Mouse (Mus musculus) MEL (cell line): ENCODE data around the gene I0C0044D17Rik.

Experiments used
- BHLHE40 ChIP-seq: IDR thresholded peaks from 2 replicates; pipeline ENCODE4 v1.6.1; 2012; ENCODE audit warnings: low read depth, mild to moderate bottlenecking, inconsistent platforms, low read length, improper control_type of control experiment, borderline replicate concordance
- CTCF ChIP-seq, 3 experiments: IDR thresholded peaks in 2 of 3; conservative IDR thresholded peaks in 1 of 3; 2 replicates each; pipeline ENCODE4 v1.5.1; 2011 to 2012; ENCODE audit warnings: low read length in 3 of 3, low read depth in 2 of 3, mild to moderate bottlenecking in 2 of 3, improper control_type of control experiment in 1 of 3, inconsistent platforms in 1 of 3, mixed read lengths in 1 of 3, moderate library complexity in 1 of 3; ENCODE audit not compliant: control insufficient read depth in 1 of 3, insufficient read depth in 1 of 3, poor library complexity in 1 of 3, severe bottlenecking in 1 of 3
- GATA1 ChIP-seq: IDR thresholded peaks from 2 replicates; pipeline ENCODE4 v1.6.1; 2011; ENCODE audit warnings: low read depth, low read length, improper control_type of control experiment
- MAZ ChIP-seq: IDR thresholded peaks from 2 replicates; pipeline ENCODE4 v1.6.1; 2012; ENCODE audit warnings: low read depth, mild to moderate bottlenecking, inconsistent platforms, low read length, improper control_type of control experiment
- POLR2A ChIP-seq, 2 experiments: IDR thresholded peaks; 2 replicates each; pipeline ENCODE4 v1.6.1; 2011 to 2012; ENCODE audit warnings: low read length in 2 of 2, mild to moderate bottlenecking in 2 of 2, control low read depth in 1 of 2, improper control_type of control experiment in 1 of 2, low read depth in 1 of 2, moderate library complexity in 1 of 2; ENCODE audit not compliant: control insufficient read depth in 1 of 2, insufficient read depth in 1 of 2, poor library complexity in 1 of 2
- POLR2AphosphoS2 ChIP-seq: IDR thresholded peaks from 2 replicates; pipeline ENCODE4 v1.6.1; 2011; ENCODE audit warnings: low read length, improper control_type of control experiment
- RAD21 ChIP-seq: IDR thresholded peaks from 2 replicates; pipeline ENCODE4 v1.6.1; 2011; ENCODE audit warnings: mild to moderate bottlenecking, low read depth, low read length, improper control_type of control experiment
- SIN3A ChIP-seq: IDR thresholded peaks from 2 replicates; pipeline ENCODE4 v1.6.1; 2012; ENCODE audit warnings: low read length, improper control_type of control experiment, inconsistent platforms
- TAL1 ChIP-seq: IDR thresholded peaks from 2 replicates; pipeline ENCODE4 v1.6.1; 2012; ENCODE audit warnings: mild to moderate bottlenecking, inconsistent platforms, low read length, moderate library complexity, mixed read lengths
- TBP ChIP-seq: IDR thresholded peaks from 2 replicates; pipeline ENCODE4 v1.8.0; 2011; ENCODE audit warnings: low read depth, low read length, improper control_type of control experiment
- ZC3H11A ChIP-seq: IDR thresholded peaks from 2 replicates; pipeline ENCODE4 v1.6.1; 2012; ENCODE audit warnings: low read depth, mild to moderate bottlenecking, inconsistent platforms, low read length, improper control_type of control experiment
- ZKSCAN1 ChIP-seq: IDR thresholded peaks from 2 replicates; pipeline ENCODE4 v1.6.1; 2012; ENCODE audit warnings: low read depth, mild to moderate bottlenecking, inconsistent platforms, low read length, improper control_type of control experiment, moderate library complexity
- ZMIZ1 ChIP-seq: IDR thresholded peaks from 2 replicates; pipeline ENCODE4 v1.6.1; 2012; ENCODE audit warnings: low read depth, mild to moderate bottlenecking, inconsistent platforms, low read length, improper control_type of control experiment, moderate library complexity

- TF ChIP-seq POLR2A (IDR thresholded peaks at IDR 0.05; ENCODE audit: control insufficient read depth in 1 of 2, insufficient read depth in 1 of 2, low read depth in 1 of 2, low read length in 2 of 2, poor library complexity in 1 of 2) (no peak), TAL1 (no peak), CTCF (IDR thresholded peaks at IDR 0.05 in 2 of 3, conservative IDR thresholded peaks at IDR 0.05 in 1 of 3; ENCODE audit: control insufficient read depth in 1 of 3, insufficient read depth in 1 of 3, low read depth in 2 of 3, low read length in 3 of 3, poor library complexity in 1 of 3, severe bottlenecking in 1 of 3) (no peak), POLR2AphosphoS2 (no peak), TBP (no peak), RAD21 (no peak), MAZ (no peak), SIN3A (no peak), ZKSCAN1 (no peak), ZMIZ1 (no peak), BHLHE40 (no peak), ZC3H11A (no peak), GATA1 (no peak)
Observed at GRCm38 (mm10) chr4:98785851-98786250, 37.8 kb downstream of the I0C0044D17Rik start.
